Comparison of ENCODE assay signal across 8 mouse cellular contexts in the genomic region with DNA sequence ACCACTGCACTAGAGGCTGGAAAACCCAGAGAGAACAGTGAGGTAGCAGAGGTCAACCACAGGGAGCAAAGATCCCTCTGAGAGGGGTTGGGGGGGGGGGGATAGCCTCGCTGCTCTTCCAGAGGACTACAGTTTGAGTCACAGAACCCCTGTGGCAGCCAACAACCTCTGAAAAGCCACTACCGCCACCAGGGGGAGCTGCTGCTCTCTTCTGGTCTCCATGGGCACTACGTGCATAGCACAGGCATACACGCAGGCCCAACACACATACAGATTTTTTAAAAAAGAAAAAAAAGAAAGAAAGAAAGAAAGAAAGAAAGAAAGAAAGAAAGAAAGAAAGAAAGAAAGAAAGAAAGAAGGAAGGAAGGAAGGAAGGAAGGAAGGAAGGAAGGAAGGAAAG. TPM values are rescaled to one million over a fixed set of nuclear protein-coding genes. Genes with fewer than 3 reads are reported as not detected.
A peak's percentile ranks its signal among the peaks of the same experiment; 100 is the strongest.
DNase-seq lines count a peak whose midpoint lies in the region; TF ChIP-seq lines count a peak whose summit lies in the region.

No protein-coding gene starts in this region.

- TF ChIP-seq CTCF in lung, adult 2 months (IDR thresholded peaks at IDR 0.05; ENCODE audit: insufficient read depth, low read length) = peak; percentile 89

- H3K4me1 ChIP-seq in lung, adult 2 months (ENCODE audit: control insufficient read depth, insufficient read depth, low read length) = no peaks in the 10 kb centered on the region

- H3K4me3 ChIP-seq in lung, adult 2 months (replicated peaks; ENCODE audit: extremely low read depth, low read depth, low read length) = no peak overlapping the region

- WGBS in lung, adult 2 months = 25% methylated on average over 4 of the region's 4 CpGs

- DNase-seq in 3T3-L1 (ENCODE audit: low read depth, low spot score) (peak; percentile 81), ES-CJ7 (ENCODE audit: low read depth, low spot score) (peak; percentile 51)
- DNase-seq in cerebellum, adult 18-20 months = peak; percentile 66 to 76
- peak; percentile 65 for DNase-seq in forelimb bud, embryonic 11.5 days (ENCODE audit: low read depth, low spot score)
- peak; percentile 83 for DNase-seq in kidney, postnatal 14 days
- peak; percentile 84 for DNase-seq in lung, adult 2 months
- DNase-seq in right cerebral cortex, adult 18-20 months = peak; percentile 62
- peak; percentile 57 for DNase-seq in urinary bladder, adult 2 months (ENCODE audit: low spot score)

- TF ChIP-seq POLR2A in lung, adult 2 months (IDR thresholded peaks at IDR 0.05; ENCODE audit: borderline replicate concordance, extremely low read depth, low read depth, low read length) = no peak

RNA-seq across cellular contexts. Expression of gene Whrn, which starts 12.4 kb away (rescaled TPM):
- 6.4 and 7.8 TPM in 2 replicates for polyA plus RNA-seq in lung, adult 2 months (2012; rRNA removed)
- polyA plus RNA-seq in urinary bladder, adult 2 months (2012; rRNA removed) = 4.7 and 4.8 TPM in 2 replicates

RNA-seq across cellular contexts. Expression of gene Atp6v1g1, which starts 36.3 kb away (rescaled TPM):
- polyA plus RNA-seq in lung, adult 2 months (2012; rRNA removed) = 48.3 and 56.6 TPM in 2 replicates
- 115 and 120 TPM in 2 replicates for polyA plus RNA-seq in urinary bladder, adult 2 months (2012; rRNA removed)

RNA-seq across cellular contexts. Expression of gene Tmem268, which starts 50.3 kb away (rescaled TPM):
- polyA plus RNA-seq in lung, adult 2 months (2012; rRNA removed) = 11.2 and 15.2 TPM in 2 replicates
- 9.2 and 9.9 TPM in 2 replicates for polyA plus RNA-seq in urinary bladder, adult 2 months (2012; rRNA removed)
